Mouse (Mus musculus): ENCODE measurements at regions not wholly inside any gene's neighbourhood (a gene's known extent, or its start where the extent isn't known, plus 50 kb on each side); places are given as distances from the start of the nearest gene placed in this dataset.

- no peaks in the 10 kb centered on the region for H3K4me1 ChIP-seq (ENCODE audit: control insufficient read depth in 1 of 2, insufficient read depth in 2 of 2)
- H3K4me3 ChIP-seq (replicated peaks in 1 of 3; ENCODE audit: low read depth in 2 of 3, low read length in 2 of 3, poor library complexity in 1 of 3): no peak overlapping the region
- H3K27ac ChIP-seq (ENCODE audit: insufficient read depth, low read depth): no peak overlapping the region
- no peak for TF ChIP-seq RAD21 (IDR thresholded peaks at IDR 0.05; ENCODE audit: low read depth, low read length)
- no peak for TF ChIP-seq CTCF (conservative IDR thresholded peaks at IDR 0.05 in 1 of 2, IDR thresholded peaks at IDR 0.05 in 1 of 2; ENCODE audit: low read depth in 2 of 2, low read length in 2 of 2)
- TF ChIP-seq MEF2A (IDR thresholded peaks at IDR 0.05; ENCODE audit: borderline replicate concordance, low read depth, low read length): no peak
- no peak for TF ChIP-seq E2F4 (IDR thresholded peaks at IDR 0.05; ENCODE audit: insufficient replicate concordance, low read depth, low read length)
- TF ChIP-seq ZMIZ1 (IDR thresholded peaks at IDR 0.05; ENCODE audit: low read depth, low read length): no peak
- no peak for TF ChIP-seq HCFC1 (IDR thresholded peaks at IDR 0.05; ENCODE audit: low read depth, low read length)
- TF ChIP-seq PAX5 (IDR thresholded peaks at IDR 0.05; ENCODE audit: low read length): no peak
- no peak for TF ChIP-seq JUN (IDR thresholded peaks at IDR 0.05; ENCODE audit: insufficient read depth, low read depth, low read length)
- TF ChIP-seq RCOR1 (conservative IDR thresholded peaks at IDR 0.05; ENCODE audit: low read depth, low read length): no peak
- no peak for TF ChIP-seq TCF12 (IDR thresholded peaks at IDR 0.05; ENCODE audit: low read depth, low read length)
- TF ChIP-seq ZC3H11A (IDR thresholded peaks at IDR 0.05; ENCODE audit: low read depth, low read length): no peak
- TF ChIP-seq BHLHE40 (IDR thresholded peaks at IDR 0.05; ENCODE audit: low read depth, low read length): no peak
- TF ChIP-seq USF2 (conservative IDR thresholded peaks at IDR 0.05; ENCODE audit: low read depth, low read length): no peak
- TF ChIP-seq GABPA (IDR thresholded peaks at IDR 0.05; ENCODE audit: insufficient replicate concordance, low read depth, low read length): no peak
- no peak for TF ChIP-seq EP300 (IDR thresholded peaks at IDR 0.05; ENCODE audit: low read length)
- no peak for TF ChIP-seq SMC3 (IDR thresholded peaks at IDR 0.05; ENCODE audit: low read depth, low read length)
- TF ChIP-seq NELFE (IDR thresholded peaks at IDR 0.05; ENCODE audit: low read depth, low read length): no peak
- no peak for TF ChIP-seq POLR2A (IDR thresholded peaks at IDR 0.05; ENCODE audit: low read depth, low read length)
- H3K4me2 ChIP-seq (ENCODE audit: insufficient read depth, low read depth, poor library complexity, severe bottlenecking): no peak overlapping the region
- no peak for DNase-seq (ENCODE audit: extremely low read depth)
- peaks cover 92% of the 10 kb centered on the region for H3K27me3 ChIP-seq (replicated peaks)
- no peaks in the 10 kb centered on the region for H3K36me3 ChIP-seq (replicated peaks in 1 of 2; ENCODE audit: control insufficient read depth in 1 of 2, insufficient read depth in 1 of 2, low read length in 1 of 2)
- H3K9ac ChIP-seq (ENCODE audit: insufficient read depth, low read depth): no peak overlapping the region
- no peaks in the 10 kb centered on the region for H3K9me3 ChIP-seq (replicated peaks; ENCODE audit: low read length)
- no peaks in the 10 kb centered on the region for H3K79me2 ChIP-seq (replicated peaks; ENCODE audit: control insufficient read depth, extremely low read depth, insufficient read depth, poor library complexity, severe bottlenecking)
- in situ Hi-C loops (cut with MboI; ENCODE audit: low pct_ligation_motif_present, low pct_unique_long_range_greater_than_20kb, low sequenced_read_pairs): no loop called here
- dilution Hi-C loops (cut with MboI; ENCODE audit: extremely low pct_ligation_motif_present, extremely low pct_unique_long_range_greater_than_20kb, low sequenced_read_pairs): no loop called here
Measured at GRCm38 (mm10) chr2:173854172-173854723, 116.9 kb downstream of the Vapb start.

- Histone ChIP-seq H3K27me3 (replicated peaks) (peaks cover 92% of the 10 kb centered on the region), H3K9ac (ENCODE audit: insufficient read depth, low read depth) (no peak overlapping the region), H3K79me2 (replicated peaks; ENCODE audit: control insufficient read depth, extremely low read depth, insufficient read depth, poor library complexity, severe bottlenecking) (no peaks in the 10 kb centered on the region), H3K4me1 (ENCODE audit: control insufficient read depth in 1 of 2, insufficient read depth in 2 of 2) (no peaks in the 10 kb centered on the region), H3K9me3 (replicated peaks; ENCODE audit: low read length) (no peaks in the 10 kb centered on the region), H3K27ac (ENCODE audit: insufficient read depth, low read depth) (no peak overlapping the region), H3K36me3 (replicated peaks in 1 of 2; ENCODE audit: control insufficient read depth in 1 of 2, insufficient read depth in 1 of 2, low read length in 1 of 2) (no peaks in the 10 kb centered on the region), H3K4me3 (replicated peaks in 1 of 3; ENCODE audit: low read depth in 2 of 3, low read length in 2 of 3, poor library complexity in 1 of 3) (no peak overlapping the region), H3K4me2 (ENCODE audit: insufficient read depth, low read depth, poor library complexity, severe bottlenecking) (no peak overlapping the region)
- dilution Hi-C loops (cut with MboI; ENCODE audit: extremely low pct_ligation_motif_present, extremely low pct_unique_long_range_greater_than_20kb, low sequenced_read_pairs): no loop called here
- in situ Hi-C loops (cut with MboI; ENCODE audit: low pct_ligation_motif_present, low pct_unique_long_range_greater_than_20kb, low sequenced_read_pairs): no loop called here
- DNase-seq (ENCODE audit: extremely low read depth): no peak
- no peak for TF ChIP-seq MYC (IDR thresholded peaks at IDR 0.05; ENCODE audit: low read depth, low read length)
- TF ChIP-seq CHD1 (IDR thresholded peaks at IDR 0.05; ENCODE audit: low read depth, low read length): no peak
- TF ChIP-seq ETS1 (conservative IDR thresholded peaks at IDR 0.05; ENCODE audit: low read depth, low read length): no peak
Measured at GRCm38 (mm10) chr2:173854846-173855245, 117.5 kb downstream of the Vapb start.
